Mouse (Mus musculus): ENCODE measurements around the gene Dnajc4. TPM values are rescaled to one million over a fixed set of nuclear protein-coding genes. Genes with fewer than 3 reads are reported as not detected.

Gene Dnajc4
- polyA plus RNA-seq, 1 experiment = 20.6 TPM

DNA sequence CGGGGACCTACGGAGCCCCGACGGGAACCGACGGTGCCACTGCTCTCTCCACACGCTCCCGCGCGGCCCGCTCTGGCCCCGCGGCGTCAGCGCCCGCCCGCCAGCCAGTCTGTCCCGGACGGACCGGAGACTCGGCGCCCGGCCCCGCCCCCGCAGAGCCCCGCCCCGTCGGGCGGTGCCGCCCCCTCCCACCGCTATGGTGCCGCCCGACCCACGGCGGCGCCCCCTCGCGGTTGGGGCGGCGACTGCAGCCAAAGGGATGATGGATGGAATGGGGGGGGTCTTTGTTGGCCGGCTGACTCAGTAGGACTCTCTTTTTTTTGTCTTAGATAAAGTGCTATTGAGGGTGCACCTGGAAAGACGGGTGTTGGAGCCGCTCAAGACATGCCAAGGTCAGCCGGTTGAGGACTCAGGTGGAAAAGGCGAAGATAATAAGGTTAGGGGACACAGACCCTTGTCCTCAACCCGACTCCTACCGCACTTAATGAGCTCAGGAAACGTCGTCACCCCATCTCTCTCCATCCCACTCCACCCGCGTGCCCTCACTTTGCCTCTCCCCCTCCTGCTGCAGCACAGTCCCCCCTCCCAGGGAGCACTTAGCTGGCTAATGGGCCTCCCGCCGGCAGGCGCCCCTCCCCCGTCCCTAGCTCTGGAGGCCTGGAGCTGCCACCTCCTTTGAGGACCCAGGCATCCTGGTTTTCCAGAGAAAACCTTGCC lies 22.5 kb downstream of the Dnajc4 start:
- Histone ChIP-seq H3K4me3 (replicated peaks) (peak overlapping the region; percentile 99), H3K4me1 (peaks cover 74% of the 10 kb centered on the region), H3K27me3 (replicated peaks) (no peaks in the 10 kb centered on the region), H3K9me3 (no peaks in the 10 kb centered on the region), H3K36me3 (replicated peaks; ENCODE audit: low read length) (peaks cover 25% of the 10 kb centered on the region)
- TF ChIP-seq GATA1 (IDR thresholded peaks at IDR 0.05; ENCODE audit: borderline replicate concordance, low read length) (no peak), FLI1 (IDR thresholded peaks at IDR 0.05; ENCODE audit: low read length) (no peak)

- Histone ChIP-seq H3K27me3 (replicated peaks) (no peaks in the 10 kb centered on the region), H3K4me3 (replicated peaks) (peak overlapping the region; percentile 99), H3K36me3 (replicated peaks; ENCODE audit: low read length) (peaks cover 30% of the 10 kb centered on the region), H3K9me3 (no peaks in the 10 kb centered on the region), H3K4me1 (peaks cover 76% of the 10 kb centered on the region)
- TF ChIP-seq FLI1 (IDR thresholded peaks at IDR 0.05; ENCODE audit: low read length) (no peak), GATA1 (IDR thresholded peaks at IDR 0.05; ENCODE audit: borderline replicate concordance, low read length) (no peak)
These were observed 23.1 kb downstream of the Dnajc4 start for GRCm38 (mm10) chr19:6969291-6969664.

- H3K36me3 ChIP-seq (replicated peaks; ENCODE audit: low read length) = peaks cover 36% of the 10 kb centered on the region
- H3K4me3 ChIP-seq (replicated peaks) = peak overlapping the region; percentile 99
- no peaks in the 10 kb centered on the region for H3K9me3 ChIP-seq
- H3K27me3 ChIP-seq (replicated peaks) = no peaks in the 10 kb centered on the region
- H3K4me1 ChIP-seq = peaks cover 76% of the 10 kb centered on the region
- no peak for TF ChIP-seq FLI1 (IDR thresholded peaks at IDR 0.05; ENCODE audit: low read length)
- TF ChIP-seq GATA1 (IDR thresholded peaks at IDR 0.05; ENCODE audit: borderline replicate concordance, low read length) = no peak
These were observed 23.7 kb downstream of the Dnajc4 start for GRCm38 (mm10) chr19:6968491-6969271.

GRCm38 (mm10) chr19:6956461-6956860 lies 35.9 kb downstream of the Dnajc4 start:
- no peak overlapping the region for H3K4me3 ChIP-seq (replicated peaks)
- H3K36me3 ChIP-seq (replicated peaks; ENCODE audit: low read length) = peaks cover 89% of the 10 kb centered on the region
- H3K9me3 ChIP-seq = no peaks in the 10 kb centered on the region
- H3K27me3 ChIP-seq (replicated peaks) = no peaks in the 10 kb centered on the region
- H3K4me1 ChIP-seq = peaks cover 85% of the 10 kb centered on the region
- no peak for TF ChIP-seq GATA1 (IDR thresholded peaks at IDR 0.05; ENCODE audit: borderline replicate concordance, low read length)
- TF ChIP-seq FLI1 (IDR thresholded peaks at IDR 0.05; ENCODE audit: low read length) = no peak

DNA sequence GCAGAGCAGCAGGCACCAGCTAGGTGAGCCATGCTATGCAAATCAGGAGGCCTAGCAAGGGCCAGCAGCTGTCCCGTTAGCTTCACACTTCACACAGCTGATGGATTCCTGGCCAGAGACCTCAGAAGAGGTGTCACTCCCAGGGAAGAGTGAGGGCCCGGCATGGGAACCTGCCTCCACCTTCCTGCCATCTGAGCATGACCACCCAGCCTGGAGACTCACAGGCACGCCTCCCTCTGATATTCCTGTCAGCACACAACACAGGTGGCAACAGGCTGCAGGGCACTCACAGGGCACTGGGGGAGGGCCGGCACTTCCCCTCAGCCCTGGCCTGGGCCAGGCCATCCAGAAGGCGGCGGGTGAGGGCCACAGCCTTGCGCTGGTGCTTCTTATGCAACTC lies 36.9 kb downstream of the Dnajc4 start:
- no peak for TF ChIP-seq FLI1 (IDR thresholded peaks at IDR 0.05; ENCODE audit: low read length)
- no peak for TF ChIP-seq GATA1 (IDR thresholded peaks at IDR 0.05; ENCODE audit: borderline replicate concordance, low read length)
- Histone ChIP-seq H3K27me3 (replicated peaks) (no peaks in the 10 kb centered on the region), H3K4me1 (peaks cover 90% of the 10 kb centered on the region), H3K4me3 (replicated peaks) (no peak overlapping the region), H3K36me3 (replicated peaks; ENCODE audit: low read length) (peaks cover 80% of the 10 kb centered on the region), H3K9me3 (no peaks in the 10 kb centered on the region)

DNA sequence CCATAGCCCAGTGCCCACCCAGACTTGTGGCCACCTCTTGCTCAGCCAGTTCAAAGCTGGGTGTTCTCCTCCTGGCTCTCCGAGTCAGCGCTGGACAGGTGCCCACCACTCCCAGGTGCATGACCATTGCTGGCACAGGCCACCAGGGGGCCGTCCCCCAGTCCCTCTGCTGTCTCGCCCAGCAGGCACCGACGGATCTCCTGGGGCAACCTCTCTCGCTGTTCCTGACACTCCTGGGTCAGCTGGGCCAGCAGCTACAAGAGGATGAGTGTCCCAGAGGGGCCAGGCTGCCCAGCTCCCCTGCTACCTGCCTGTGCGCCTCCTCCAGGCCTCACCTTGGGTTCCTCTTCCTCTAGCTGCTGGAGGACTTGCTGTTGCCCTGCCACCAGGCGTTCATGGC lies 38.3 kb downstream of the Dnajc4 start:
- no peaks in the 10 kb centered on the region for H3K9me3 ChIP-seq
- H3K27me3 ChIP-seq (replicated peaks) = no peaks in the 10 kb centered on the region
- peaks cover 92% of the 10 kb centered on the region for H3K4me1 ChIP-seq
- H3K36me3 ChIP-seq (replicated peaks; ENCODE audit: low read length) = peaks cover 77% of the 10 kb centered on the region
- TF ChIP-seq FLI1 (IDR thresholded peaks at IDR 0.05; ENCODE audit: low read length) = no peak
- TF ChIP-seq GATA1 (IDR thresholded peaks at IDR 0.05; ENCODE audit: borderline replicate concordance, low read length) = no peak
- H3K4me3 ChIP-seq (replicated peaks) = no peak overlapping the region

- Histone ChIP-seq H3K9me3 (no peaks in the 10 kb centered on the region), H3K27me3 (replicated peaks) (no peaks in the 10 kb centered on the region), H3K4me1 (peaks cover 92% of the 10 kb centered on the region), H3K4me3 (replicated peaks) (peak overlapping the region; percentile 95), H3K36me3 (replicated peaks; ENCODE audit: low read length) (peaks cover 77% of the 10 kb centered on the region)
- TF ChIP-seq FLI1 (IDR thresholded peaks at IDR 0.05; ENCODE audit: low read length) (no peak), GATA1 (IDR thresholded peaks at IDR 0.05; ENCODE audit: borderline replicate concordance, low read length) (no peak)
These were observed 39.7 kb downstream of the Dnajc4 start for GRCm38 (mm10) chr19:6952712-6953037.

DNA sequence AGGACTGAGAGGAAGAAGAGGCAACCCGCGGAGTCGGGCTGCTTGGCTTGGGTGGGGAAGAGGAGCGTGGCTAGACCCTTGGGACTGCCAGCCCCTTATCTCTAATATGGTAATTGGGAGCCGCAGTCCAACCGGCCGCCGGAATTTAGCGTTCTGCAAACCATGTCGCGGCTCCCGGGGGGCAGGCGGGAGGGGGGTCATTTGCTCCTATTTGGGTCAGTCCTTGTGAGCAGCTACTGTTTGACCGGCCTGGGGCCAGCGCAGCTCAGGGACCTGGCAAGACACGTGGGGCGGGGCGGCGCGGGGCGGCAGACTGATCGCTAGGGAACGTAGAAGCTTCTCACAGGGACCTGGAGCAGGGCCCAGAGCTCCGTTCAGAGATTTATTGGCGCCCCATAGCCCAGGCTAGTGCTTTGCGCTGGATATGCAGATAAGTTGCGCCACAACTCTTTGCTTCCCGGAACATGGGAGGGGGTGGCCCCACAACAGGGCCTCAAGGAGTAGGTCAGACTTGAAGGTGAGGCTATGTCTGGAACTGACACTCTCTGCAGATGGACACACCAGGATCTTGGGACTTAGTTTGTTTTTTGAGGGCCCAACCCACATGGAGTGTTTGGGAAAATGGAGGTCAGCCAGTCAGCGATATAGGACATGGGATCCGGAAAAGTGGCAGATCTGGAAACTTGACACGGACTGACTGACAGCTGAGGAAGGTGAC lies 40.2 kb downstream of the Dnajc4 start:
- no peak for TF ChIP-seq GATA1 (IDR thresholded peaks at IDR 0.05; ENCODE audit: borderline replicate concordance, low read length)
- TF ChIP-seq FLI1 (IDR thresholded peaks at IDR 0.05; ENCODE audit: low read length) = no peak
- Histone ChIP-seq H3K27me3 (replicated peaks) (no peaks in the 10 kb centered on the region), H3K36me3 (replicated peaks; ENCODE audit: low read length) (peaks cover 74% of the 10 kb centered on the region), H3K4me1 (peaks cover 87% of the 10 kb centered on the region), H3K9me3 (no peaks in the 10 kb centered on the region), H3K4me3 (replicated peaks) (peak overlapping the region; percentile 95)

GRCm38 (mm10) chr19:6951381-6951968 lies 40.9 kb downstream of the Dnajc4 start:
- H3K9me3 ChIP-seq = no peaks in the 10 kb centered on the region
- no peak for TF ChIP-seq GATA1 (IDR thresholded peaks at IDR 0.05; ENCODE audit: borderline replicate concordance, low read length)
- peak; percentile 54; the same call in 1 of the 2 replicates for TF ChIP-seq FLI1 (IDR thresholded peaks at IDR 0.05; ENCODE audit: low read length)
- H3K36me3 ChIP-seq (replicated peaks; ENCODE audit: low read length) = peaks cover 74% of the 10 kb centered on the region
- H3K4me3 ChIP-seq (replicated peaks) = peak overlapping the region; percentile 95
- no peaks in the 10 kb centered on the region for H3K27me3 ChIP-seq (replicated peaks)
- peaks cover 83% of the 10 kb centered on the region for H3K4me1 ChIP-seq

Measured in megakaryocyte, embryonic 14.5 days (primary cell).